Mouse (Mus musculus): ENCODE measurements around the gene Dip2c.
A peak's percentile ranks its signal among the peaks of the same experiment; 100 is the strongest.

Gene Dip2c

GRCm38 (mm10) chr13:9424434-9424833 lies 148.1 kb downstream of the Dip2c start:
- no peak for DNase-seq (ENCODE audit: low spot score)

GRCm38 (mm10) chr13:9426267-9426666 lies 149.9 kb downstream of the Dip2c start:
- DNase-seq (ENCODE audit: low spot score) = no peak

GRCm38 (mm10) chr13:9426779-9427178 lies 150.5 kb downstream of the Dip2c start:
- DNase-seq (ENCODE audit: low spot score) = peak; percentile 10

GRCm38 (mm10) chr13:9429884-9430283 lies 153.6 kb downstream of the Dip2c start:
- peak; percentile 26 for DNase-seq (ENCODE audit: low spot score)

GRCm38 (mm10) chr13:9430724-9431123 lies 154.4 kb downstream of the Dip2c start:
- no peak for DNase-seq (ENCODE audit: low spot score)

- peak; percentile 14 for DNase-seq (ENCODE audit: low spot score)
These were observed 155.1 kb downstream of the Dip2c start for GRCm38 (mm10) chr13:9431441-9431840.

- no peak for DNase-seq (ENCODE audit: low spot score)
These were observed 166.7 kb downstream of the Dip2c start for GRCm38 (mm10) chr13:9443066-9443465.

GRCm38 (mm10) chr13:9445533-9446294 lies 169.4 kb downstream of the Dip2c start:
- no peak for DNase-seq (ENCODE audit: low spot score)

- no peak for DNase-seq (ENCODE audit: low spot score)
These were observed 170.3 kb downstream of the Dip2c start for GRCm38 (mm10) chr13:9446448-9447115.

- peak; percentile 18 for DNase-seq (ENCODE audit: low spot score)
These were observed 173.9 kb downstream of the Dip2c start for GRCm38 (mm10) chr13:9450276-9450675.

GRCm38 (mm10) chr13:9451952-9452351 lies 175.6 kb downstream of the Dip2c start:
- no peak for DNase-seq (ENCODE audit: low spot score)

GRCm38 (mm10) chr13:9454426-9455177 lies 178.3 kb downstream of the Dip2c start:
- no peak for DNase-seq (ENCODE audit: low spot score)

GRCm38 (mm10) chr13:9455979-9456378 lies 179.7 kb downstream of the Dip2c start:
- DNase-seq (ENCODE audit: low spot score) = no peak

GRCm38 (mm10) chr13:9457420-9458308 lies 181.3 kb downstream of the Dip2c start:
- DNase-seq (ENCODE audit: low spot score) = no peak

- no peak for DNase-seq (ENCODE audit: low spot score)
These were observed 188.1 kb downstream of the Dip2c start for GRCm38 (mm10) chr13:9464457-9464856.

GRCm38 (mm10) chr13:9467216-9467615 lies 190.9 kb downstream of the Dip2c start:
- DNase-seq (ENCODE audit: low spot score) = peak; percentile 84

- no peak for DNase-seq (ENCODE audit: low spot score)
These were observed 197.1 kb downstream of the Dip2c start for GRCm38 (mm10) chr13:9473383-9473782.

GRCm38 (mm10) chr13:9481722-9482121 lies 205.4 kb downstream of the Dip2c start:
- no peak for DNase-seq (ENCODE audit: low spot score)

GRCm38 (mm10) chr13:9489696-9490095 lies 213.4 kb downstream of the Dip2c start:
- no peak for DNase-seq (ENCODE audit: low spot score)

- no peak for DNase-seq (ENCODE audit: low spot score)
These were observed 218.4 kb downstream of the Dip2c start for GRCm38 (mm10) chr13:9494726-9495125.

GRCm38 (mm10) chr13:9504118-9504856 lies 228.0 kb downstream of the Dip2c start:
- DNase-seq (ENCODE audit: low spot score) = peak; percentile 63

All from adipocyte (in vitro differentiated cells).